Mouse (Mus musculus) kidney, adult 2 months (tissue): ENCODE results near the gene Adamts20.

Experiments used
- CTCF ChIP-seq: fragments of 200-500 bp; conservative IDR thresholded peaks from 2 replicates; pipeline ENCODE4 v1.5.1; 2011; ENCODE audit warnings: low read depth, mild to moderate bottlenecking, control low read depth, low read length, moderate library complexity, mixed read lengths; ENCODE audit not compliant: insufficient read depth, insufficient read length
- POLR2A ChIP-seq: fragments of 200-500 bp; IDR thresholded peaks from one replicate; pipeline ENCODE4 v1.6.1; 2011; ENCODE audit warnings: low read depth, low read length, control low read depth

DNA sequence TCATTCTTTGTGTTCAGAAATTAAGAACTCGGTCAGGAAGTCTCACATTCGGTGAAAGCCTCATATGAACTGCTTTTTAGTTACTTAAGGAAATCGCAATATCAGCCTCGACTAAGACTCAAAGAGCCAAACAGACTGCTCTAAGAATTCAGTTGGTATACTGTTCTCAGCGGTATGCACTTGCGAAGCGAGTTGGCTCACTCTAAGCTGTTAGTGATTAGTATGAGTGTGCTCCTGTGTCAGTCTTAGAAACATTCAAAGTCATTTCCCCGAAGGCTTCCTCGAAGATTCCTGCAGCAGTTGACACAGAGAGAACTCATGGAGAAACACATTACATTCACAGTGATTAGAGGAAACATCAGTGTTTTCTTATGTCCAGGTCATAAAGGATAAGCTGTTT, 4.1 kb downstream of the Adamts20 start:
- no peak for TF ChIP-seq CTCF
- TF ChIP-seq POLR2A, result no peak
